ENCODE assay signal across 17 mouse cellular contexts in the genomic region with DNA sequence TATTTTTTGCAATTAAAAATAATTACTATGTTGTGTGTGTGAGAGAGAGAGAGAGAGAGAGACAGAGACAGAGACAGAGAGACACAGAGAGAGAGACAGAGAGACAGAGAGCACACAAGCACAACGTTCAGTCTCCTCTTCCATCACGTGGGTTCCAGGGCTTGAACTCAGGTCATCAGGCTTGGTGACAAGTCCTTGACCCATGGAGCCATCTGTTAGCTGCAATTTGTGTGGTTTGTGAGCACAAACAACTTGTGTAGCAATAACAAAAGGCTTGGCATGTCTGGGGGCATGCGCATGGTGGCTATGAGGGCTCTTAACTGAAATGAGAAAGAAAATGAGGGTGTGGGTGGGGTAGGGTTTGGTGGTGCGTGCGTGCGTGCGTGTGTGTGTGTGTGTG. TPM values are rescaled to one million over a fixed set of nuclear protein-coding genes. Genes with fewer than 3 reads are reported as not detected.
A peak's percentile ranks its signal among the peaks of the same experiment; 100 is the strongest.
DNase-seq lines count a peak whose midpoint lies in the region; ATAC-seq lines count a peak whose summit lies in the region.
"Had no signal": no experiment of that assay in that cellular context is flagged by ENCODE, and none has a peak within 500 bp of the region (broad histone marks: within the 10 kb centered on the region; RNA-seq: fewer than 3 reads in every experiment).

No protein-coding gene starts in this region.

- no peak overlapping the region for H3K4me3 ChIP-seq in forebrain, embryonic 12.5 days (replicated peaks)
- no peak overlapping the region for H3K4me3 ChIP-seq in forebrain, embryonic 11.5 days (ENCODE audit: low read depth, low read length)
- H3K4me3 ChIP-seq in limb, embryonic 10.5 days: no peak overlapping the region
- H3K4me3 ChIP-seq in stomach, embryonic 15.5 days (replicated peaks): no peak overlapping the region
- H3K4me3 ChIP-seq: heart, embryonic 12.5 days; myocyte had no signal

- H3K4me2 ChIP-seq in forebrain, embryonic 12.5 days: no peak overlapping the region
- no peak overlapping the region for H3K4me2 ChIP-seq in forebrain, embryonic 11.5 days (ENCODE audit: low read depth, low read length, severe bottlenecking)
- no peak overlapping the region for H3K4me2 ChIP-seq in stomach, embryonic 15.5 days
- H3K4me2 ChIP-seq: heart, embryonic 12.5 days had no signal

- H3K36me3 ChIP-seq in forebrain, embryonic 12.5 days (replicated peaks): no peaks in the 10 kb centered on the region
- no peaks in the 10 kb centered on the region for H3K36me3 ChIP-seq in forebrain, embryonic 11.5 days (ENCODE audit: control insufficient read depth, insufficient read depth, low read length)
- no peaks in the 10 kb centered on the region for H3K36me3 ChIP-seq in limb, embryonic 10.5 days
- H3K36me3 ChIP-seq in stomach, embryonic 15.5 days: no peaks in the 10 kb centered on the region
- H3K36me3 ChIP-seq: heart, embryonic 12.5 days had no signal

- ATAC-seq in forebrain, embryonic 12.5 days (ENCODE audit: low FRiP score): no peak
- ATAC-seq in forebrain, embryonic 11.5 days (replicated peaks; ENCODE audit: low FRiP score): no peak
- no peak for ATAC-seq in stomach, embryonic 15.5 days (ENCODE audit: insufficient read depth, low FRiP score, low read depth)

- WGBS in forebrain, embryonic 12.5 days: 86% methylated on average over 7 of the region's 7 CpGs
- WGBS in forebrain, embryonic 11.5 days: 87% methylated on average over 7 of the region's 7 CpGs
- WGBS in limb, embryonic 10.5 days: 79% methylated on average over 7 of the region's 7 CpGs
- WGBS in stomach, embryonic 15.5 days: 66% methylated on average over 7 of the region's 7 CpGs

- H3K27ac ChIP-seq in forebrain, embryonic 12.5 days: 0 out of 2 replicates have a peak overlapping the region, but pooled peaks have one; percentile 36
- H3K27ac ChIP-seq in forebrain, embryonic 11.5 days (ENCODE audit: low read depth, low read length): no peak overlapping the region
- peak overlapping the region; percentile 95 for H3K27ac ChIP-seq in limb, embryonic 10.5 days
- H3K27ac ChIP-seq in stomach, embryonic 15.5 days: peak overlapping the region; percentile 95

- no peaks in the 10 kb centered on the region; the same call in 1 of the 2 replicates for H3K27me3 ChIP-seq in forebrain, embryonic 12.5 days
- H3K27me3 ChIP-seq in forebrain, embryonic 11.5 days (ENCODE audit: control insufficient read depth, insufficient read depth, low read length): no peaks in the 10 kb centered on the region
- H3K27me3 ChIP-seq in limb, embryonic 10.5 days (ENCODE audit: low read depth, poor library complexity, severe bottlenecking): no peaks in the 10 kb centered on the region
- H3K27me3 ChIP-seq in stomach, embryonic 15.5 days (replicated peaks): no peaks in the 10 kb centered on the region
- H3K27me3 ChIP-seq: heart, embryonic 12.5 days had no signal

- peaks cover 22% of the 10 kb centered on the region for H3K4me1 ChIP-seq in forebrain, embryonic 12.5 days
- peaks cover 11% of the 10 kb centered on the region for H3K4me1 ChIP-seq in forebrain, embryonic 11.5 days (replicated peaks; ENCODE audit: control insufficient read depth, insufficient read depth, low read length)
- peaks cover 87% of the 10 kb centered on the region for H3K4me1 ChIP-seq in limb, embryonic 10.5 days
- peaks cover 30% of the 10 kb centered on the region for H3K4me1 ChIP-seq in stomach, embryonic 15.5 days

- no peaks in the 10 kb centered on the region for H3K9me3 ChIP-seq in forebrain, embryonic 12.5 days
- H3K9me3 ChIP-seq in forebrain, embryonic 11.5 days (ENCODE audit: control insufficient read depth, low read length): no peaks in the 10 kb centered on the region
- no peaks in the 10 kb centered on the region for H3K9me3 ChIP-seq in limb, embryonic 10.5 days (replicated peaks)
- H3K9me3 ChIP-seq in stomach, embryonic 15.5 days: no peaks in the 10 kb centered on the region
- H3K9me3 ChIP-seq: heart, embryonic 12.5 days had no signal

- no peak for DNase-seq in forebrain, embryonic 11.5 days (ENCODE audit: low spot score)
- DNase-seq in lung, postnatal 36 days: peak; percentile 11
- DNase-seq in lung, postnatal 10 days: no peak
- DNase-seq in limb, embryonic 10.5 days (ENCODE audit: low spot score): no peak
- DNase-seq in urinary bladder, postnatal 10 days (ENCODE audit: low spot score): no peak
- no peak for DNase-seq in layer of hippocampus, adult 8-10 months (ENCODE audit: low spot score in 2 of 2)
- DNase-seq: adrenal gland, adult 2 months; cerebellum, adult 8-10 months; gastrocnemius, postnatal 25 days; kidney, adult 2 months; lung, adult 18-20 months; right cerebral cortex, postnatal 14 days had no signal

- H3K9ac ChIP-seq in forebrain, embryonic 12.5 days: no peak overlapping the region
- no peak overlapping the region for H3K9ac ChIP-seq in forebrain, embryonic 11.5 days (ENCODE audit: low read length)
- no peak overlapping the region for H3K9ac ChIP-seq in stomach, embryonic 15.5 days
- H3K9ac ChIP-seq: heart, embryonic 12.5 days had no signal

RNA-seq across cellular contexts. Expression of a gene that starts 20.9 kb away (rescaled TPM):
- 21.9 and 25.6 TPM in 2 replicates for polyA plus RNA-seq in forebrain, embryonic 12.5 days (2016; fragmentation: Nextera tagmentation; extraction: Ambion mirVana)
- polyA plus RNA-seq in forebrain, embryonic 11.5 days (2014; fragmentation: Nextera tagmentation; extraction: Ambion mirVana): 38.9 and 46.7 TPM in 2 replicates
- polyA plus RNA-seq in limb, embryonic 10.5 days (2016; fragmentation: Nextera tagmentation; extraction: Ambion mirVana): 68.6 and 87.4 TPM in 2 replicates
- 60.6 and 65.7 TPM in 2 replicates for polyA plus RNA-seq in stomach, embryonic 15.5 days (2015; fragmentation: Nextera tagmentation; extraction: Ambion mirVana)
- total RNA-seq in layer of hippocampus, adult 8-10 months (2022): 10 to 100 TPM; 14.4 to 23.9 (median 18.0) TPM

RNA-seq across cellular contexts. Expression of a gene that starts 50.0 kb away (rescaled TPM):
- polyA plus RNA-seq in forebrain, embryonic 12.5 days (2016; fragmentation: Nextera tagmentation; extraction: Ambion mirVana): 0.65 and 0.67 TPM in 2 replicates
- polyA plus RNA-seq in forebrain, embryonic 11.5 days (2014; fragmentation: Nextera tagmentation; extraction: Ambion mirVana): 1.3 and 1.6 TPM in 2 replicates
- 5.8 and 5.9 TPM in 2 replicates for polyA plus RNA-seq in limb, embryonic 10.5 days (2016; fragmentation: Nextera tagmentation; extraction: Ambion mirVana)
- polyA plus RNA-seq in stomach, embryonic 15.5 days (2015; fragmentation: Nextera tagmentation; extraction: Ambion mirVana): 22.3 and 37.0 TPM in 2 replicates
- under 1 TPM in 3 of 4 experiments, not detected in 1; 0.13 to 0.56 (median 0.23) TPM for total RNA-seq in layer of hippocampus, adult 8-10 months (2022)
- total RNA-seq: gastrocnemius, postnatal 25 days; hematopoietic stem cell, adult 5-6 weeks had no signal

RNA-seq across cellular contexts. Expression of a gene that starts 50.5 kb away (rescaled TPM):
- not detected in 2 replicates for polyA plus RNA-seq in forebrain, embryonic 12.5 days (2016; fragmentation: Nextera tagmentation; extraction: Ambion mirVana)
- not detected in 2 replicates for polyA plus RNA-seq in forebrain, embryonic 11.5 days (2014; fragmentation: Nextera tagmentation; extraction: Ambion mirVana)
- 0.08 TPM in 1 of 2 replicates, not detected in the other for polyA plus RNA-seq in limb, embryonic 10.5 days (2016; fragmentation: Nextera tagmentation; extraction: Ambion mirVana)
- 0.54 and 0.68 TPM in 2 replicates for polyA plus RNA-seq in stomach, embryonic 15.5 days (2015; fragmentation: Nextera tagmentation; extraction: Ambion mirVana)
- under 1 TPM in 1 of 4 experiments, not detected in 3; 0.34 TPM for total RNA-seq in layer of hippocampus, adult 8-10 months (2022)
- total RNA-seq: adrenal gland, adult 2 months; gastrocnemius, postnatal 25 days; hematopoietic stem cell, adult 5-6 weeks had no signal
- polyA plus RNA-seq: adrenal gland, adult 2 months; heart, embryonic 12.5 days; myocyte had no signal
